Mouse (Mus musculus) liver, embryonic 14.5 days (tissue): ENCODE measurements around the gene Slc2a3. TPM values are rescaled to one million over a fixed set of nuclear protein-coding genes. Genes with fewer than 3 reads are reported as not detected.

Experiments used
- ATAC-seq: fragments of 200-750 bp; cut with Nextera tagmentation; 2 replicates; pipeline ENCODE4 v1.8.0; 2017; ENCODE audit warnings: moderate number of reproducible peaks, mild to moderate bottlenecking, moderate library complexity; ENCODE audit not compliant: insufficient read depth
- DNase-seq, 3 experiments: peaks; one replicate each; pipeline ENCODE4 v3.0.0-alpha.2; 2012 to 2013; ENCODE audit warnings: low read depth in 3 of 3, low spot score in 3 of 3
- H3K27ac ChIP-seq: fragments of 300-500 bp; sonication (generic); 2 replicates; pipeline ENCODE4 v1.5.1; 2014; ENCODE audit warnings: moderate library complexity, mild to moderate bottlenecking, control low read depth, inconsistent platforms
- H3K27me3 ChIP-seq: fragments of 300-500 bp; sonication (generic); 2 replicates; pipeline ENCODE4 v1.6.1; 2014; ENCODE audit warnings: mild to moderate bottlenecking, low read length, moderate library complexity; ENCODE audit not compliant: control insufficient read depth, insufficient read depth
- H3K36me3 ChIP-seq: fragments of 300-500 bp; sonication (generic); replicated peaks from 2 replicates; pipeline ENCODE4 v1.6.1; 2014; ENCODE audit warnings: low read depth; ENCODE audit not compliant: control insufficient read depth, insufficient read depth
- H3K4me1 ChIP-seq, 2 experiments: fragments of 200-500 bp in 1 of 2; fragments of 300-500 bp in 1 of 2; sonication (generic) in 1 of 2; replicated peaks; 2 replicates each; pipeline ENCODE4 v1.6.1; 2012 to 2014; ENCODE audit warnings: antibody characterized with exemption in 1 of 2, inconsistent platforms in 1 of 2, low read length in 1 of 2; ENCODE audit not compliant: control insufficient read depth in 2 of 2, insufficient read depth in 2 of 2
- H3K4me2 ChIP-seq: fragments of 300-500 bp; sonication (generic); 2 replicates; pipeline ENCODE4 v1.6.1; 2014; ENCODE audit warnings: low read depth, mild to moderate bottlenecking, control low read depth, moderate library complexity
- H3K4me3 ChIP-seq, 2 experiments: fragments of 200-500 bp in 1 of 2; fragments of 300-500 bp in 1 of 2; sonication (generic) in 1 of 2; 2 replicates each; pipeline ENCODE4 v1.5.1; 2012 to 2014; ENCODE audit warnings: low read depth in 2 of 2, low read length in 2 of 2, mild to moderate bottlenecking in 2 of 2, control low read depth in 1 of 2, inconsistent platforms in 1 of 2, moderate library complexity in 1 of 2; ENCODE audit not compliant: insufficient read depth in 1 of 2
- H3K9ac ChIP-seq: fragments of 300-500 bp; sonication (generic); replicated peaks from 2 replicates; pipeline ENCODE4 v1.6.1; 2014; ENCODE audit warnings: mild to moderate bottlenecking, control low read depth, moderate library complexity
- H3K9me3 ChIP-seq: fragments of 300-500 bp; sonication (generic); 2 replicates; pipeline ENCODE4 v1.6.1; 2016; ENCODE audit warnings: low read length, mixed read lengths; ENCODE audit not compliant: control insufficient read depth
- CTCF ChIP-seq: IDR thresholded peaks from 2 replicates; pipeline ENCODE4 v1.5.1; 2016; ENCODE audit warnings: antibody characterized with exemption, low read depth, control low read depth
- EP300 ChIP-seq: IDR thresholded peaks from 2 replicates; pipeline ENCODE4 v1.6.1; 2016; ENCODE audit warnings: antibody characterized with exemption, low read depth
- WGBS: fragments of 180-500 bp; shearing (Covaris S2); extraction: QIAGEN DNeasy Blood & Tissue Kit; methylation state at CpG from one replicate; pipeline ENCODE4 v1.1.7; 2014; ENCODE audit not compliant: insufficient replicate concordance; 5-methylcytosine and 5-hydroxymethylcytosine counted together
- polyA plus RNA-seq, 2 experiments: library from polyadenylated mRNA; depleted of rRNA in 1 of 2; stranded (reverse) in 1 of 2; unstranded in 1 of 2; fragments of >200 nt; fragmentation: Nextera tagmentation in 1 of 2; extraction: Ambion mirVana in 1 of 2; gene quantifications; 2 replicates each; pipeline versions ENCODE4 v1.2.1 to v1.2.3; 2012 to 2014

Gene Slc2a3
- polyA plus RNA-seq, 2 experiments, result 9.6 to 13.9 TPM

GRCm38 (mm10) chr6:122832880-122833279 is 31.4 kb upstream of the Slc2a3 start:
- TF ChIP-seq EP300 (no peak), CTCF (no peak)
- Histone ChIP-seq H3K9me3 (no peaks in the 10 kb centered on the region), H3K27ac (no peak overlapping the region), H3K4me1 (no peaks in the 10 kb centered on the region), H3K9ac (no peak overlapping the region), H3K4me2 (no peak overlapping the region), H3K27me3 (no peaks in the 10 kb centered on the region), H3K36me3 (no peaks in the 10 kb centered on the region; the same call in none of the 2 replicates), H3K4me3 (no peak overlapping the region)
- WGBS, result 69% methylated on average over 7 of the region's 7 CpGs
- ATAC-seq (no peak), DNase-seq (no peak)

GRCm38 (mm10) chr6:122828086-122828485 is 26.6 kb upstream of the Slc2a3 start:
- no peak for DNase-seq

GRCm38 (mm10) chr6:122825923-122826742 is 24.7 kb upstream of the Slc2a3 start:
- Histone ChIP-seq H3K27me3 (peaks cover 2% of the 10 kb centered on the region), H3K4me1 (peaks cover 19 to 30% of the 10 kb centered on the region in 2 experiments), H3K4me3 (peak overlapping the region; percentile 51 to 58), H3K27ac (peak overlapping the region; percentile 56), H3K9ac (peak overlapping the region; percentile 62), H3K9me3 (no peaks in the 10 kb centered on the region), H3K36me3 (no peaks in the 10 kb centered on the region; the same call in 1 of the 2 replicates), H3K4me2 (peak overlapping the region; percentile 84)
- TF ChIP-seq EP300, result no peak
- ATAC-seq, result peak; percentile 97
- peak; percentile 71 to 81 (median 72) for DNase-seq
- 6% methylated on average over 28 of the region's 29 CpGs for WGBS

More at GRCm38 (mm10) chr6:122828086-122828485, 26.6 kb upstream of the Slc2a3 start:
- Histone ChIP-seq H3K4me1 (peaks cover 17 to 21% of the 10 kb centered on the region in 2 experiments), H3K9ac (no peak overlapping the region), H3K27me3 (no peaks in the 10 kb centered on the region), H3K9me3 (no peaks in the 10 kb centered on the region), H3K4me3 (no peak overlapping the region), H3K36me3 (no peaks in the 10 kb centered on the region; the same call in 1 of the 2 replicates), H3K4me2 (no peak overlapping the region), H3K27ac (no peak overlapping the region)
- ATAC-seq, result no peak
- WGBS, result 40% methylated on average over 13 of the region's 13 CpGs
- TF ChIP-seq EP300 (no peak), CTCF (peak; percentile 87)

- TF ChIP-seq CTCF (no peak), EP300 (no peak)
- no peaks in the 10 kb centered on the region for H3K9me3 ChIP-seq
- no peak overlapping the region for H3K27ac ChIP-seq
- ATAC-seq (no peak), DNase-seq (no peak)
- no peaks in the 10 kb centered on the region; the same call in 1 of the 2 replicates for H3K36me3 ChIP-seq
- H3K27me3 ChIP-seq, result peaks cover 8% of the 10 kb centered on the region
- H3K4me1 ChIP-seq, result peaks cover 26 to 36% of the 10 kb centered on the region in 2 experiments
- no peak overlapping the region for H3K9ac ChIP-seq
- 85% methylated on average over 9 of the region's 9 CpGs for WGBS
- no peak overlapping the region for H3K4me3 ChIP-seq
- no peak overlapping the region for H3K4me2 ChIP-seq
Measured at GRCm38 (mm10) chr6:122825166-122825565, 23.7 kb upstream of the Slc2a3 start.

GRCm38 (mm10) chr6:122824086-122824485 is 22.6 kb upstream of the Slc2a3 start:
- Histone ChIP-seq H3K9me3 (no peaks in the 10 kb centered on the region), H3K4me1 (peaks cover 30 to 39% of the 10 kb centered on the region in 2 experiments), H3K4me2 (no peak overlapping the region), H3K27me3 (peaks cover 8% of the 10 kb centered on the region), H3K4me3 (no peak overlapping the region), H3K27ac (no peak overlapping the region), H3K9ac (no peak overlapping the region), H3K36me3 (no peaks in the 10 kb centered on the region; the same call in 1 of the 2 replicates)
- ATAC-seq (no peak), DNase-seq (no peak)
- WGBS, result 74% methylated on average over 10 of the region's 10 CpGs
- TF ChIP-seq EP300, result no peak
- no peak for TF ChIP-seq CTCF
